Mouse (Mus musculus): Measurements from ENCODE around the gene Carf. TPM values are rescaled to one million over a fixed set of nuclear protein-coding genes. Genes with fewer than 3 reads are reported as not detected.
"Not testable (repeated sequence)": the region's sequence is repeated elsewhere in the genome, so short reads cannot be mapped to it uniquely, and the experiment has no call there.

The Carf gene
- polyA plus RNA-seq, 1 experiment from 2014 or later = 5.2 TPM

- H3K27me3 ChIP-seq (ENCODE audit: insufficient read depth, poor library complexity, severe bottlenecking) = no peaks in the 10 kb centered on the region
- H3K27ac ChIP-seq = no peak overlapping the region
- H3K4me3 ChIP-seq = no peak overlapping the region
- no peaks in the 10 kb centered on the region for H3K9me3 ChIP-seq
- peaks cover 19% of the 10 kb centered on the region for H3K36me3 ChIP-seq
- WGBS = 55% methylated on average over 9 of the region's 9 CpGs
- DNase-seq (ENCODE audit: low spot score) = no peak
- no peaks in the 10 kb centered on the region for H3K4me1 ChIP-seq
Observed at GRCm38 (mm10) chr1:60137346-60137745, 39.3 kb downstream of the Carf start.

- Histone ChIP-seq H3K9me3 (no peaks in the 10 kb centered on the region), H3K27me3 (ENCODE audit: insufficient read depth, poor library complexity, severe bottlenecking) (no peaks in the 10 kb centered on the region), H3K36me3 (peaks cover 6% of the 10 kb centered on the region; the same call in 1 of the 2 replicates), H3K4me3 (no peak overlapping the region), H3K4me1 (no peaks in the 10 kb centered on the region), H3K27ac (no peak overlapping the region)
- WGBS = 63% methylated on average over 5 of the region's 5 CpGs
- no peak for DNase-seq (ENCODE audit: low spot score)
Observed at GRCm38 (mm10) chr1:60152700-60153099, 54.7 kb downstream of the Carf start.

DNA sequence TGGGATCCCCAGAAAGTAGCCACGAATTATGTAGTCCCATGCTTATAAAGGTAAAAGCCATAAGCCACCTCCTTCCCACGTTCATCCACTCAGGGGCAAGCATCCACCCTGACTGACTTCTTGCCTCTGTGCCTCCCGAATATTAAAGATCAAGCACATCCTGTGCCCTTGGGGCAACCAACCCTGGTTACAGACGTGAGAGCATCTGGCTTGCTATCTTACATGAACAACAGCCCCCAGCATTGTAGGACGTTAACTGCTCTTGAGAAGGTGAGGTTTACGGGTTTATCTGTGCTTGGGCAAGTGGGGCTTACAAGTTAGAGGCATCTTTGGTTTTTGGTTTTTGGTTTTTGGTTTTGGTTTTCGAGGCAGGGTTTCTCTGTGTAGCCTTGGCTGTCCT, 58.6 kb downstream of the Carf start:
- WGBS = 79% methylated on average over 7 of the region's 7 CpGs

GRCm38 (mm10) chr1:60158411-60158810, 60.4 kb downstream of the Carf start:
- Histone ChIP-seq H3K4me3 (no peak overlapping the region), H3K27ac (no peak overlapping the region), H3K9me3 (no peaks in the 10 kb centered on the region), H3K4me1 (no peaks in the 10 kb centered on the region), H3K36me3 (no peaks in the 10 kb centered on the region), H3K27me3 (ENCODE audit: insufficient read depth, poor library complexity, severe bottlenecking) (no peaks in the 10 kb centered on the region)
- WGBS = 61% methylated on average over 3 of the region's 3 CpGs
- DNase-seq (ENCODE audit: low spot score) = no peak

More for the DNA sequence above, 58.6 kb downstream of the Carf start:
- Histone ChIP-seq H3K36me3 (no peaks in the 10 kb centered on the region), H3K27ac (no peak overlapping the region), H3K4me1 (no peaks in the 10 kb centered on the region), H3K27me3 (ENCODE audit: insufficient read depth, poor library complexity, severe bottlenecking) (no peaks in the 10 kb centered on the region), H3K4me3 (no peak overlapping the region), H3K9me3 (no peaks in the 10 kb centered on the region)
- no peak for DNase-seq (ENCODE audit: low spot score)

GRCm38 (mm10) chr1:60163676-60164075, 65.6 kb downstream of the Carf start:
- Histone ChIP-seq H3K4me3 (no peak overlapping the region), H3K36me3 (no peaks in the 10 kb centered on the region), H3K27me3 (ENCODE audit: insufficient read depth, poor library complexity, severe bottlenecking) (no peaks in the 10 kb centered on the region), H3K4me1 (no peaks in the 10 kb centered on the region), H3K9me3 (no peaks in the 10 kb centered on the region), H3K27ac (no peak overlapping the region)
- no peak for DNase-seq (ENCODE audit: low spot score)
- 81% methylated on average over 3 of the region's 3 CpGs for WGBS

GRCm38 (mm10) chr1:60169626-60170025, 71.6 kb downstream of the Carf start:
- Histone ChIP-seq H3K27me3 (ENCODE audit: insufficient read depth, poor library complexity, severe bottlenecking) (no peaks in the 10 kb centered on the region), H3K36me3 (no peaks in the 10 kb centered on the region)
- 56% methylated on average over 2 of the region's 2 CpGs for WGBS

GRCm38 (mm10) chr1:60170251-60170650, 72.2 kb downstream of the Carf start:
- no peak overlapping the region for H3K27ac ChIP-seq
- no peaks in the 10 kb centered on the region for H3K36me3 ChIP-seq
- no peaks in the 10 kb centered on the region for H3K9me3 ChIP-seq
- DNase-seq (ENCODE audit: low spot score) = no peak
- no peaks in the 10 kb centered on the region for H3K27me3 ChIP-seq (ENCODE audit: insufficient read depth, poor library complexity, severe bottlenecking)
- 76% methylated on average over 2 of the region's 2 CpGs for WGBS
- H3K4me3 ChIP-seq = no peak overlapping the region
- H3K4me1 ChIP-seq = no peaks in the 10 kb centered on the region

More at GRCm38 (mm10) chr1:60169626-60170025, 71.6 kb downstream of the Carf start:
- Histone ChIP-seq H3K4me3 (no peak overlapping the region), H3K9me3 (no peaks in the 10 kb centered on the region), H3K4me1 (no peaks in the 10 kb centered on the region), H3K27ac (no peak overlapping the region)
- DNase-seq (ENCODE audit: low spot score) = no peak

GRCm38 (mm10) chr1:60173119-60173518, 75.1 kb downstream of the Carf start:
- 86% methylated on average over 3 of the region's 3 CpGs for WGBS
- H3K27ac ChIP-seq = no peak overlapping the region
- no peak for DNase-seq (ENCODE audit: low spot score)

DNA sequence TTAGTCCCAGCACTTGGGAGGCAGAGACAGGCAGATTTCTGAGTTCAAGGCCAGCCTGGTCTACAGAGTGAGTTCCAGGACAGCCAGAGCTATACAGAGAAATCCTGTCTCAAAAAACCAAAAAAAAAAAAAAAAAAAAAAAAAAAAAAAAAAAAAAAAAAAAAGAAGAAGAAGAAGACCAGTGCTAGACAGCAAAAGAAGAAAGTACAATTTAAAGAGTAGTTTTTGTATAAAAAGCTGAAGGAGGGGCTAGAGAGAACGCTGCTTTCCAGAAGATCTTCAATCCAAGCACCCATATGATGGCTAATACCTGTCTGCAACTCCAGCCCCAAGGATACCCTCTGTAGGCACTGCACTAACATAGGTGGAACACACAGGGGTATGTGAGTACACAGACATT, 79.8 kb downstream of the Carf start:
- WGBS = 72% methylated on average over 1 of the region's 1 CpGs
- not testable (repeated sequence) for H3K4me1 ChIP-seq, H3K9me3 ChIP-seq

More at GRCm38 (mm10) chr1:60173119-60173518, 75.1 kb downstream of the Carf start:
- Histone ChIP-seq H3K4me3 (no peak overlapping the region), H3K27me3 (ENCODE audit: insufficient read depth, poor library complexity, severe bottlenecking) (no peaks in the 10 kb centered on the region), H3K4me1 (no peaks in the 10 kb centered on the region), H3K36me3 (no peaks in the 10 kb centered on the region), H3K9me3 (no peaks in the 10 kb centered on the region)

DNA sequence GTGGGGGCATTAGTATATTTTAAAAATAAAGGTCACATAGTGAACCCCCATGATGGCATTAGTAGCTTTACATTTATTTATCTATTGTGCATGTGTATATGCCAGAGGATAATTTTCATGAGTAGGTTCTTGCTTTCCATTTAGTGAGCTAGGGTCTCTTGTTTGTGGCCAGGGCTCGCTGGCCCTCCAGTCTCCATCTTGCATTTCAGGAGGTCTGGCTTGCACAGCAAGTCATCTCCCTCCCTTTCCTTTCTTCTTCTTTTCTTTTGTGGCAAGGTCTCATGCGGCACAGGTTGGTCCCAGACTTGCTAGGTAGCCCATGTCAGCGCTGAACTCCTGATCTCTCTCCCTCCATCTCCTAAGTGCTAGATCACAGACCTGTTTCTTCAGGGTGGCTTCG, 81.3 kb downstream of the Carf start:
- Histone ChIP-seq H3K9me3 (no peaks in the 10 kb centered on the region), H3K36me3 (no peaks in the 10 kb centered on the region), H3K27ac (peak overlapping the region; percentile 99), H3K4me3 (peak overlapping the region; percentile 89), H3K4me1 (peaks cover 9% of the 10 kb centered on the region; the same call in 1 of the 2 replicates), H3K27me3 (ENCODE audit: insufficient read depth, poor library complexity, severe bottlenecking) (no peaks in the 10 kb centered on the region)
- 26% methylated on average over 4 of the region's 4 CpGs for WGBS
- no peak for DNase-seq (ENCODE audit: low spot score)

More for the DNA sequence above, 79.8 kb downstream of the Carf start:
- H3K4me3 ChIP-seq; H3K27ac ChIP-seq; H3K27me3 ChIP-seq (ENCODE audit: insufficient read depth, poor library complexity, severe bottlenecking); DNase-seq (ENCODE audit: low spot score); H3K36me3 ChIP-seq: not testable (repeated sequence)

- H3K4me1 ChIP-seq = peaks cover 9% of the 10 kb centered on the region; the same call in 1 of the 2 replicates
- H3K9me3 ChIP-seq = no peaks in the 10 kb centered on the region
- WGBS = 1% methylated on average over 72 of the region's 74 CpGs
- no peaks in the 10 kb centered on the region for H3K27me3 ChIP-seq (ENCODE audit: insufficient read depth, poor library complexity, severe bottlenecking)
- DNase-seq (ENCODE audit: low spot score) = peak; percentile 100
- peaks cover 5% of the 10 kb centered on the region; the same call in 1 of the 2 replicates for H3K36me3 ChIP-seq
- H3K27ac ChIP-seq = peak within 1 kb of the TSS; percentile 99
- H3K4me3 ChIP-seq = peak within 1 kb of the TSS; percentile 89
Observed at GRCm38 (mm10) chr1:60179932-60180783, 82.1 kb downstream of the Carf start, which contains the start of gene Nbeal1. TSS of gene Nbeal1 (plus strand) at chr1:60180599.

DNA sequence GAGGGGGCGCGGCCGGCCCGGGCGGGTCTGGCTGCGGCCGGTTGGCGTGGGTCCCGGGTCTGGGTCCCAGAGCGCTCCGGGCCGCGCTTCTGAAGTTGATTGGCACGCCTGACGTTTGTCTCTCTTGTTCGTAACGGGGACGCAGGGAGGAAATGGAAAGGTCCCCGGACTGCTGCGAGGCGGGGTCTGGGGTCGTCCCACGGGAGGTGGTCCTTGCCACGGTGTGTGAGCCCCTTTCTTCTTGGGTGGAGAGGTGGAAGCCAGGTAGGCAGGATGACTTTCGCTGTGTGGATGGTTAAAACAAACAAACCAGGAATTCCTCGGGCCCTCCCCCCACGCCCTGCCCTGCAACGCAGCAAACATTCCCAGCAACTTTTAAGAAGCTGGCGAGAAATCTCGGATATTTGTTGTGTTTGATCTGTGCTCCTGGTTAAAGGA, 82.8 kb downstream of the Carf start:
- Histone ChIP-seq H3K4me1 (peaks cover 9% of the 10 kb centered on the region; the same call in 1 of the 2 replicates), H3K27me3 (ENCODE audit: insufficient read depth, poor library complexity, severe bottlenecking) (no peaks in the 10 kb centered on the region), H3K36me3 (peaks cover 5% of the 10 kb centered on the region; the same call in 1 of the 2 replicates), H3K4me3 (peak overlapping the region; percentile 89), H3K27ac (peak overlapping the region; percentile 99), H3K9me3 (no peaks in the 10 kb centered on the region)
- WGBS = 0% methylated on average over 29 of the region's 30 CpGs
- DNase-seq (ENCODE audit: low spot score) = no peak

GRCm38 (mm10) chr1:60188454-60188853, 90.4 kb downstream of the Carf start:
- Histone ChIP-seq H3K27me3 (ENCODE audit: insufficient read depth, poor library complexity, severe bottlenecking) (no peaks in the 10 kb centered on the region), H3K36me3 (peaks cover 5% of the 10 kb centered on the region; the same call in 1 of the 2 replicates), H3K4me1 (no peaks in the 10 kb centered on the region), H3K4me3 (no peak overlapping the region), H3K9me3 (no peaks in the 10 kb centered on the region), H3K27ac (no peak overlapping the region)
- DNase-seq (ENCODE audit: low spot score) = no peak
